Mouse (Mus musculus): Measurements from ENCODE around the gene Tex35.

DNA sequence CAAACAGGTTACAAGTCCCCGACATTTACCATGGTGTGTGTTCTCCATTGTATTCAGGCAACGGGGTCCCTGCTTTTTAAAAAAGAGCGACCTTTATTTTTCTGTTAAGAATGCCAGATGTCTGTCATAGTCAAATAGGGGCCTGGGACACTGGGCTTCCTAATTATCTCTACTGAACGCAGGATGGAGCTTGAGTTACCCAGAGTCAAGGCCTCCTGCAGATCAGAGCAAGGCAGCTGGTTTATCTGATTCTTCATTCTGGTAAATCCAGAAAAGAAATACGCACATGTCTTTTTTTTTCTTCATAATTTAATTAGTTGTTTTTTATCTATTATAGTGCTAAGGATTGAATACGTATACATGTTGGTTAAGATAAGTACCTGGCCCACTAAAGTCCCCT lies 52.6 kb downstream of the Tex35 start:
- TF ChIP-seq ZC3H11A (IDR thresholded peaks at IDR 0.05; ENCODE audit: borderline replicate concordance, low read depth, low read length), result no peak
- no peak for TF ChIP-seq HCFC1 (IDR thresholded peaks at IDR 0.05; ENCODE audit: borderline replicate concordance, insufficient read depth, low read length)

Measured in ES-E14 (cell line).